Mouse (Mus musculus): ENCODE results near the gene Bcl2l11.

Gene Bcl2l11

DNA sequence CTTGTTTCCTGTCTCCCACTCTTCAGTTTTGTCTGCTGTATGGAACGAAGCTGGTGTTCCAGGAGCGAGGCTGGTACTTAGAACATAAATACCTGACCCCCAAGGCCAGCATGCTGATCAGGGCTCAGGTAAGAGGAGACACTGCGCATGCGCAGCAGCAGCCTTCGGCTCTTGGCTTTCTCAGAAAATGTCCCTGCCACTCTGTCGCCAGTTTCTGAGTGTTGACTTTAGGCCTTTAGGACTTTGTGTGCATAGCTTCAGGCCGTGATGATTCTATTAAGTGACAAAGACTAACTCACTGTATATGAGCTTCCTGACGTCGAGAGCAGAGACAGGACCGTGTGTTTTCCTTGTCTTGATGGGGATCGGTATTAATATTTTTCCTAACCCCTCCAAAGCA, 20.2 kb upstream of the Bcl2l11 start:
- CTCF ChIA-PET: no interaction called here

DNA sequence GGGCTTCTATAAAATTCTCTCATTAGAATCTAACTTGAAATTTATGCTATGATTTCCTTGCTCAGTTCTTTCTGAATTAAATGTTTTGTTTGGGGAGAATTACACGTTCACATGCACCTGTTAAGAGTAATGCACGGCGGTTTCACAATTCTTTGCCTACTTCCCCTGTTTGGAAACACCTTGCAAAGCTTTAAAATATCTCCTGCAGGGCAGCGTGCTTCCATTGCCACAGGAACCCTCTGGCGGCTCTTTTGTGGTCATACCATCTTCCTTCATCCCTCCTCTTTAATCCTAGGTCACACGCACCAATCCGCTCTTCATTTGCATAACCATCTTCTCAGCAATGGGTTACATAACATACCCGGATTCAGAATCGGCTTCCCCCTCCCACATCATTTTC, 14.3 kb upstream of the Bcl2l11 start:
- CTCF ChIA-PET: no interaction called here

DNA sequence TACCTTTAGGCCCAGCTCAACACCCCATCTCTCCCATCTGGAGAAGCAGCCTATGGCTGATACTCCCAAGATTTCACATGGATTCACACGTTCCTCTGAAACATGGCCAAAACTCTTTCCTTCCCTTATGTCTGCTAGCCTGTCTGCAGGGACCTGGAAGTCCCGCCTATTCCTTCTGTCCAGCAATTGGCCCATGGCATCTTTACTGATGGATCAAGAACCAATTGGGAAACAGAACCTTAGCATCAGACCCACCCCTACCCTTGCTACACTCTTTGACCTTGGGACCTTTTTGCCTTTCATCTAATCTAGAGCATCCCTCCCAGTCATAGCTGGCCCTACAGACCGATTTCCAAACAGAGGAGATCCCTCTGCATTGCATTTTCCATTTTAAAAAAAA, 11.2 kb upstream of the Bcl2l11 start:
- CTCF ChIA-PET: no interaction called here

DNA sequence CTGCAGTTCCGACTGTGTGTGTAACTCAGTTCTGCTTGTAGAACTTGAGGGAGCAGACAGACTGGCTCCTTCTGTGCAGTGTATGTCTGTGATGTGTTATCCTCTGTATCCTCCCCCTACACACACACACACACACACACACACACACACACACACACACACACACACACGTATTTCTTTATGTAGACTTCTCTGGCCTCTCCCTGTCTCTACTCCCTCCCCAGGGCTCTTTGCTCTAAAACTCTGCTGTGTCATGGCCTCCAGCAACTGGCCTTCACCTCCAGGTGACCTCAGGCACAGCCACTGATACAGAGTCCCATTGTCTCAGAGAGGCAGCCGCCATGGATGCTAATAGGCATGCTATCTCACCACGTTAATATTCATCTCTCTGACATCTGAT, 10.3 kb upstream of the Bcl2l11 start:
- CTCF ChIA-PET: no interaction called here

GRCm38 (mm10) chr2:128117605-128118004, 8.2 kb upstream of the Bcl2l11 start:
- CTCF ChIA-PET: no interaction called here

- CTCF ChIA-PET: no interaction called here
Measured at GRCm38 (mm10) chr2:128118971-128119370, 6.9 kb upstream of the Bcl2l11 start.

GRCm38 (mm10) chr2:128122491-128122890, 3.3 kb upstream of the Bcl2l11 start:
- CTCF ChIA-PET: interaction anchor here (0.5 to 0.7 kb wide), 2 partner anchors 247 to 282 kb away, joined by 3 read pairs; no protein-coding TSS in a partner anchor

- CTCF ChIA-PET: interaction anchor here (0.5 to 1.0 kb wide), 2 partner anchors 62 to 282 kb away, joined by 3 read pairs; no protein-coding TSS in a partner anchor
Measured at GRCm38 (mm10) chr2:128122891-128123771, 2.7 kb upstream of the Bcl2l11 start.

DNA sequence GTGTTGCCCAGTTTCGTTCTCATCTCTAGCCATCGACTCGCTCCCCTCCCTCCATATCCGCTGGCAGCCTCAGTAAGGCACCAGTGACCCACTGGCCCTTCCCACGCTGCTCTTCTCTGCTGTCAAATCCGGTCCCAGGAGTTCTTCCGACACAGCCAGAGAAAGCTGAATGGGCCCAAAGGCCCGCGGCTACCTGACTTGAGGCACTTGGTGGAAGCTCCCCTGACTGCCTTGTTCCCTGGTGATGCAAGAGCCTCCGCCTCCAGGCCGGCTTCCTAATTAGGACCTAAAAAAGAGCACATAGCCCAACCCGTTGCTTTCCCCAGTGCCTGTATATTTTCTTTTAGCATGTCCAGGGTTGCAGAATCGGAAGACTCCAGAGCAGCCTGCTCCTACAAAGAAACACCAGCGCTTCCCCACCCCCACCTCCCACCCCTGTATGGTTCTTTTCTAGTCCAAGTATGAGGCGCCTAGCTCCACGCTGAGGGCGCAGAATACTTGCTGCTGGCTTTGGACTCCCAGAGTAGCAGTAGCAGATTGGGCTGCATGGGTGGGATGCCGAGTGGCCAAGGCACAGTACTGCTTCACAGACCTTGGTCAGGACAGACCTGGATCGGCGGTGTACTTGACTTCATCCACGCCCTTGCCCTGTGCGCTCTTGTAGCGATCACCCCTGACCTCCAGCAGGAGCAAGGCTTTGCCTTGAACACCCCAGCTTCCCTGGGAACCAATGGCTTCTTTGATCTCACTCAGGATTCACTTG, 1.7 kb upstream of the Bcl2l11 start:
- CTCF ChIA-PET: interaction anchor here (0.6 to 1.0 kb wide), 2 partner anchors 63 to 66 kb away, joined by 3 to 4 read pairs; no protein-coding TSS in a partner anchor

DNA sequence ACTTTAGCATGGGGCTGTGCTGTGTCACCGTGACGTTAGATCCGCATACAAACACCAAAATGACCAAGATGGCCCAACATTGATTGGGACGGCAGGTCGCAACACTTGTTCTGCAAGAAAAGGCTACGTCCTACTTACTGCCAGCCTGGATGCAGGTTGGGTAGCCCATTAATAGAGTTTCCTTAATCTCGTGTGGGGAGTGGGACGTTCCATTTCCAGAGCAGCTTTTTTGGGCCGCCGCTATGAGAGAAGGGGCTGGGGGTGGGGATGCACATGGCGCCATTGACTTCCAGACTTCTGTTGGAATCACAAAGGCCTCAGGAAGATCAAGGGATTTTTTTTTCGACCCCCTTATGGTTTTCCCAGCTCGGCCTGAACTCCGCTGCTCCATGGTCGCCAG, 1.1 kb upstream of the Bcl2l11 start:
- CTCF ChIA-PET: interaction anchor here (0.6 to 0.8 kb wide), 2 partner anchors 65 to 268 kb away, joined by 3 to 4 read pairs; no protein-coding TSS in a partner anchor

DNA sequence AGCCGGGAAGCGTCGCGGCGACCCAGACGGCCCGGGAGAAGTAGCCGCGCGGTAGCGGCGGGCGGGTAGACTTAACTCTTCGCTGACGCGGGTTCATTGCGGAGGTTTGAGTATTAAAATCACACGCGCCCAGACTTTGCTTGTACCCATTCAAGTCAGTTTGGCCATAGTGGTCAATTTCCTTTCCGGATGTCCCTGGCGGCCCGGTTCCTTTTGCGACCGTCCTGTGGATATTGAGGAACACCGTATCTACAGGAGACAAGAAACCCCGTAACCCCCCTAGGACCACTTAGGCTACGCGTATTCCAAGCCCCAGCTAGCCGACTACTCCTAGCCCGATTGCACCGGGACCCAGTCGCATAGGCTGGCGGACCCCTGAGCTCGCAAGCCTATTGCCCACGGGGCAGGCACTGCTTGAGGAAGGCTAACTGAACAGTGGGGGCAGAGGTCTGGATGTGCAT, 783 bp downstream of the Bcl2l11 start:
- CTCF ChIA-PET: interaction anchor here (0.9 kb wide), 1 partner anchor 269 kb away, joined by 3 read pairs; no protein-coding TSS in a partner anchor

- CTCF ChIA-PET: interaction anchor here (0.9 kb wide), 1 partner anchor 268 kb away, joined by 3 read pairs; no protein-coding TSS in a partner anchor
Measured at GRCm38 (mm10) chr2:128127121-128127671, 1.4 kb downstream of the Bcl2l11 start.

DNA sequence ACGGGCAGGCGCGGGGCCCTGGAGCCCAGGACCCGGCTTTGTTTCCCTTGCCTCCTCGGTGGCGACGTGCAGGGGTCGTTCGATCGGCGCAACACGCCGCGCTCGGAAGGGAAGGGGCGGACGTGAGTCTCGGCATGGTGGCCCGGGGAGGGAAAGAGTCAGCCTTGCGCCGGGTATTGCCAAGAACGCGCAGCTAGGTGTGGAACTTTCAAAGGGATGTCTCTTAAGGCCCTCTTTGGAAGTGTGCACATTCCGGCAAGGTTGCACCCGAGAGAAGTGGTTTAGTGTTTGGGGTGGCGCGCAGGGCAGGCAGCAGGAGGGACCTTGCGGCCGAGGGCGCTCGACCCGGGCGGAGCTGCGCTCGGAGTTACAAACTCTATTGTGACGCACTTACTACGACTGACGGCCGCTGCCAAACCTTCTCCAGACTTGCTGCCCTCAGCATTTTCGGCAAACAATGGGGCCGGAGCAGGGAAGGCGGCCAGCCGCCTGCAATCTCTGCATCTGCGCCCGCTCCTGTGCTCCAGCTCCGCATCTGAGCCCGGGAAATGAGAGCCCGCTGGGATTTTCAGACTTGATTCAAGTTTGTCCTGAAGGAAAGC, 2.0 kb downstream of the Bcl2l11 start:
- CTCF ChIA-PET: interaction anchor here (0.9 kb wide), 2 partner anchors 24 to 268 kb away, joined by 3 read pairs; no protein-coding TSS in a partner anchor

DNA sequence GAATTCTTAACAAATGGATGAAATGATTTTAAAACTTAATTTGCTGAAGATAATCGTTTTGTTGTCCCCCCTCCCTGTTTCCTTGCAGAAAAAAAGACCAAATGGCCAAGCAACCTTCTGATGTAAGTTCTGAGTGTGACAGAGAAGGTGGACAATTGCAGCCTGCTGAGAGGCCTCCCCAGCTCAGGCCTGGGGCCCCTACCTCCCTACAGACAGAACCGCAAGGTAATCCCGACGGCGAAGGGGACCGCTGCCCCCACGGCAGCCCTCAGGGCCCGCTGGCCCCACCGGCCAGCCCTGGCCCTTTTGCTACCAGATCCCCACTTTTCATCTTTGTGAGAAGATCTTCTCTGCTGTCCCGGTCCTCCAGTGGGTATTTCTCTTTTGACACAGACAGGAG, 2.7 kb downstream of the Bcl2l11 start:
- CTCF ChIA-PET: interaction anchor here (0.9 kb wide), 1 partner anchor 23 kb away, joined by 3 read pairs; no protein-coding TSS in a partner anchor

GRCm38 (mm10) chr2:128131503-128131902, 5.7 kb downstream of the Bcl2l11 start:
- CTCF ChIA-PET: no interaction called here

DNA sequence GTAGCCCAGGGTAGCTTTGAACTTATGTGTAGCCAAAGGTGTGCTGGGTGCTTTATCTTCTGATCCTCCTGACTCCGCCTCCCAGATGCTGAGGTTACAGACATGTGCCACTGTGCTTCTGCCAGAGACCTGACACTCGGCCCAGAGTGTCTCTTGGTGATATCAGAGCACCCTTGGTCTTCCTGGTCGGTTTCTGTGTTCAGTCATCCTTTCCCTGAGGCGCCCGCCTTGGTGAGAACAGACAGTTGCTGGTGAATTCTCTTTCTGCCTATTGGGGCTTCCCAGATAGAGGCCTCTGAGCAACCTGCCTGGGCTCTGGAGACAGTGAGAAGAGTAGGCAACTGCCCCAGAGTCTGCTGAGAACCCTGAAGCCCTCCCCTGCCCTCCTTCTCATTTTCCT, 6.8 kb downstream of the Bcl2l11 start:
- CTCF ChIA-PET: no interaction called here

DNA sequence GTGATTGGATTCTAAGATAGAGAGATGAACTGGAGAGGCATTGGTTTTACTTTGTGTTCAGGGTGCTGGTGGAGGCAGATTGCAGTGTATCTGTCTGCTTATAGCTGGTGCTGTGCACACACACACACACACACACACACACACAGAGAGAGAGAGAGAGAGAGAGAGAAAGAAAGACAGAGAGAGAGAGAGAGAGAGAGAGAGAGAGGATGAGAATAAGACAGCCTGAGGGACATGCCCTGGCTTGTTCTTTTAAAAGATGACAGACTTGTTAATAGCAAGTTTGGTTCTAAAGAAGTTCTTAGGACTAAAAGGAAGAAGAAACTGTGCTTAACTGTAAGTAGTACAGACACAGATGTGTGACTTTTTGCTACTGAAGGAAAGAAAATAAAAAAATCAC, 8.0 kb downstream of the Bcl2l11 start:
- CTCF ChIA-PET: no interaction called here

GRCm38 (mm10) chr2:128134474-128134873, 8.6 kb downstream of the Bcl2l11 start:
- CTCF ChIA-PET: no interaction called here

GRCm38 (mm10) chr2:128134948-128135347, 9.1 kb downstream of the Bcl2l11 start:
- CTCF ChIA-PET: no interaction called here

DNA sequence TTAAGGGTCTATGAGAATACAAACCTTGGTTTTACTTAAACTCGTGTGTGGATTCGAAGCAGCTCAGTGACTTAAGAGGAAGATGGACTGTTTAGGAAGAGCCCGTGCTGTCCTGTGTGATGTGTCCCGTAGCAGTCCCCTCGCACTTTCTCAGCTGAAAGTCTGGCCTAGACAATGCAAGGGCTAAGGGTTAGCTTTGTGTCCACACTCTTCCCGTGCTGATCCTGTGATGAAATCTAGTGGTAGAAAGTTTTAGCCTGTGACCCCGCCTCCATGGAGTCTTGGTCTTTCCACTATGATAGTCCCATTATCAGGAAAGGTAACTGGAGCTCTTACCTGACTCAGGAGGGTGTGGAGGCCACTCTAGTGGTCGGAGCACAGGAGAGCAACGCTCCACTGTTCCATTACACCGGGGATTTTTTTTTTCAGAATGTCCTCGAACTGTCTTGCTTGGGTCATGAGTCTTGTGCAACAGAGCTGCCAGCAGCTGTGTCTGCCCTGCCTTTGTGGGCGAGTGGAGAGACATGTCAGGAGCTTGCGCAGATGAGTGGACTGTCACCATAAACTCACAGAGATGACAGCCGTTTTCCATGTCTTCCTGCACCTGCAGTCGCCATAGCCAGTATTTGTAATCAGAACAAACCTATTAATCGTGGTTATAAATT, 11.1 kb downstream of the Bcl2l11 start:
- CTCF ChIA-PET: interaction anchor here (0.6 to 0.8 kb wide), 2 partner anchors 13 to 263 kb away, joined by 3 read pairs; no protein-coding TSS in a partner anchor

Measured in spleen, embryonic (tissue).